Mouse (Mus musculus): ENCODE measurements at regions not wholly inside any gene's neighbourhood (a gene's known extent, or its start where the extent isn't known, plus 50 kb on each side); places are given as distances from the start of the nearest gene placed in this dataset.

DNA sequence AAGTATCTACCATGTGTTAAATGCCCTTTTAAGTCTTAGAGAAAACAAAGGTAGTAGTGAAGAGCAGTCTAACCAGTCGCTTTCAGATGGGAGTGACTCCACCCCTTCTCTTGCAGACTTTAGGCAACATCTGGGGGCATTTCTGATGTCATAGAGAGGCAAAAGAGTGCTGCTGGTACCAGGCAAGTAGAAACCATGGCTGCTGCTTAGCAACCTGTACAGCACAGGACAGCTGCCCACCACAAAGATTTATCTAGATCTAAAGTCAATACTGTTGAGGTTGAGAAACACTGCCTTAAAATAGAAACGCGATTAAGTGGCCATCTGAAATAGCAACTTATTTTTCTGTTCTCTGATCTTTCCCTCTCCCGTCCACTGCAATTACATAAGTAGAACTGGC is 178.8 kb downstream of the Rps29 start:
- Histone ChIP-seq H3K4me1 (ENCODE audit: control insufficient read depth, insufficient read depth, low read length) (no peaks in the 10 kb centered on the region), H3K27ac (ENCODE audit: insufficient read depth, low read length) (no peak overlapping the region), H3K4me3 (replicated peaks; ENCODE audit: insufficient read depth, low read depth, low read length) (no peak overlapping the region), H3K27me3 (ENCODE audit: control insufficient read depth, insufficient read depth, low read length) (no peaks in the 10 kb centered on the region; the same call in 1 of the 2 replicates)
- WGBS: 81% methylated on average over 4 of the region's 4 CpGs
- DNase-seq: no peak
- TF ChIP-seq CTCF (IDR thresholded peaks at IDR 0.05; ENCODE audit: borderline replicate concordance, insufficient read depth, low read depth, low read length) (no peak), POLR2A (IDR thresholded peaks at IDR 0.05; ENCODE audit: borderline replicate concordance, insufficient read depth, low read length) (no peak)

DNA sequence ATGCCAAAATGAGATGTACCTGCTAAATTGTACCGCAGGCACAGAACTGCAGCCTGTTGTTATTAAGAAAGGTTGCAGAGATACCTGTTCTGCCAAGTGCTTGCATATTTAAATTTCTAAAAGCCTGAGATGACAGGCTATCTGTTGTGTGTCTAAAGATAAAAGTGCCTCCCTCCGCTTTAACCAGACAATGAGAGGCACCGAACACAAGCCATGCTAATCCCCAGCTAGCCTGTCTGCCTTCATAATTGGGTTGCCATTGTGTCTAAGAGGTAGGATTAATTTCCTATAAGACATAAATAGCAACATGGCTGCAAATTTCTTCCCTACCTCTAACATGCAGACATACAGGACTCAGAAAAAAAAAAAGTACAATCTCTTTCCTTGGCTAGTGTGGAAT is 179.8 kb downstream of the Rps29 start:
- WGBS: 88% methylated on average over 3 of the region's 3 CpGs
- DNase-seq: no peak
- TF ChIP-seq POLR2A (IDR thresholded peaks at IDR 0.05; ENCODE audit: borderline replicate concordance, insufficient read depth, low read length) (no peak), CTCF (IDR thresholded peaks at IDR 0.05; ENCODE audit: borderline replicate concordance, insufficient read depth, low read depth, low read length) (no peak)
- no peaks in the 10 kb centered on the region; the same call in 1 of the 2 replicates for H3K27me3 ChIP-seq (ENCODE audit: control insufficient read depth, insufficient read depth, low read length)
- H3K4me1 ChIP-seq (ENCODE audit: control insufficient read depth, insufficient read depth, low read length): no peaks in the 10 kb centered on the region
- H3K27ac ChIP-seq (ENCODE audit: insufficient read depth, low read length): no peak overlapping the region
- H3K4me3 ChIP-seq (replicated peaks; ENCODE audit: insufficient read depth, low read depth, low read length): no peak overlapping the region

DNA sequence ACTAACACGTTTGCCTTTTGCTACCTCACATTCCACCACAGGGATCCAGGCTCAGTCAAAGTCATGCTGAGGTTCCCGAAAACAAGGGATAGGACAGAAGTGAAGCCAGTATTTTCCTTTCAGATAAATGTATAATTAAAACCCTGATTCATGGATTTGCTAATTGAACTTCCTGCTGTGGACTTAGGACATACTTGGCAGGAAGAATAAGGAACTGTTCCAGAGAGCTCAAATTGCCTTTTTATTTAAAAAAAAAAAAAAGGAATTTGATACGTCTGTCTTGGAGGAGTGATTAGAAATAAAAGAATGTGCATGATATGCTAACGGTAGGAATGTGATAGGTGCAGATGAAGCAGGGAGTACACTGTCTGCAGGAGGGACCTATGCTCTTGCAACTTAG is 181.7 kb downstream of the Rps29 start:
- Histone ChIP-seq H3K4me3 (replicated peaks; ENCODE audit: insufficient read depth, low read depth, low read length) (no peak overlapping the region), H3K27me3 (ENCODE audit: control insufficient read depth, insufficient read depth, low read length) (no peaks in the 10 kb centered on the region; the same call in 1 of the 2 replicates), H3K27ac (ENCODE audit: insufficient read depth, low read length) (no peak overlapping the region), H3K4me1 (ENCODE audit: control insufficient read depth, insufficient read depth, low read length) (no peaks in the 10 kb centered on the region)
- TF ChIP-seq POLR2A (IDR thresholded peaks at IDR 0.05; ENCODE audit: borderline replicate concordance, insufficient read depth, low read length) (no peak), CTCF (IDR thresholded peaks at IDR 0.05; ENCODE audit: borderline replicate concordance, insufficient read depth, low read depth, low read length) (no peak)
- DNase-seq: no peak
- 11% methylated on average over 4 of the region's 4 CpGs for WGBS

DNA sequence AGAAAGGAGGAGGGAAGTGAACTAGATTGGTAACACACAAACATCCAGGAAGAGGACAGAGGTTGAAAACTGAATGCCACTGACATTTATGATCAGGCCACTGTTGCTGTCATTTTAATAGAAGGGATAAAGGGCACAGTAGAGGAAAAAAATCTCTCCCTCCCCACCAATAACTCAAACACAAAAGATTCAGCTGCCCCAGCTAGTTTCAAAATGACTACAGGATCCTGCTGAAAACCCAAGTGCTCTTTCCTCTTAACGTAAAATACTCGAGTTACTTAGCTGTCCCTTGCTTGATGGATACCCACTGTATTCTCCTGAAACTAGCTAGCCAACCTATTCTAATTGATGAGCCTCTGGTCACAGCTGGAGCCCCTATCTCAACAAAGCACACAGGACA is 211.7 kb downstream of the Rps29 start:
- TF ChIP-seq POLR2A (IDR thresholded peaks at IDR 0.05; ENCODE audit: borderline replicate concordance, insufficient read depth, low read length) (no peak), CTCF (IDR thresholded peaks at IDR 0.05; ENCODE audit: borderline replicate concordance, insufficient read depth, low read depth, low read length) (no peak)
- H3K27me3 ChIP-seq (ENCODE audit: control insufficient read depth, insufficient read depth, low read length): no peaks in the 10 kb centered on the region
- WGBS: 90% methylated on average over 2 of the region's 2 CpGs

DNA sequence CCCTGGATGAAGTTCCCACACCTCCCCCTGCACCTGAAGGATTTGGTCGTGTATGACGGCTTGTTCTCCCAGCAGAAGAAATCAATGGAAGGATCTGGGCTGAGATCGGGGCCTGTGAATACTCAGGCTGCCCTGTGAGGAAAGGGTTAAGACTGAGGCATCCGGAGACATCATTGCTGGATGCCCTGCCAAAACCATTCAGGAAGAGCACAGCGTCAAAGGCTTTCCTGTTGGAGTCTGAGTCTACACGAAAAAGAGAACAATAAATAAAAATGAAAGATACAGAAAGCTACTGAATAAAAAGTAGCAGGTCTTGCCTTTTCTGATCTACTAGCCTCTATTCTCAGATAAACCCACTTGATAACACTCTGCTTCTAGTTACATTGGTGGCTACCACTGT is 248.4 kb downstream of the Rps29 start:
- TF ChIP-seq POLR2A (IDR thresholded peaks at IDR 0.05; ENCODE audit: borderline replicate concordance, insufficient read depth, low read length): no peak
- TF ChIP-seq CTCF (IDR thresholded peaks at IDR 0.05; ENCODE audit: borderline replicate concordance, insufficient read depth, low read depth, low read length): no peak
- WGBS: 28% methylated on average over 6 of the region's 6 CpGs
- Histone ChIP-seq H3K27me3 (ENCODE audit: control insufficient read depth, insufficient read depth, low read length) (no peaks in the 10 kb centered on the region), H3K4me3 (replicated peaks; ENCODE audit: insufficient read depth, low read depth, low read length) (no peak overlapping the region), H3K4me1 (ENCODE audit: control insufficient read depth, insufficient read depth, low read length) (no peaks in the 10 kb centered on the region), H3K27ac (ENCODE audit: insufficient read depth, low read length) (no peak overlapping the region)
- DNase-seq: no peak

More for the DNA sequence above, 211.7 kb downstream of the Rps29 start:
- no peaks in the 10 kb centered on the region for H3K4me1 ChIP-seq (ENCODE audit: control insufficient read depth, insufficient read depth, low read length)
- no peak for DNase-seq
- H3K4me3 ChIP-seq (replicated peaks; ENCODE audit: insufficient read depth, low read depth, low read length): no peak overlapping the region
- no peak overlapping the region for H3K27ac ChIP-seq (ENCODE audit: insufficient read depth, low read length)

DNA sequence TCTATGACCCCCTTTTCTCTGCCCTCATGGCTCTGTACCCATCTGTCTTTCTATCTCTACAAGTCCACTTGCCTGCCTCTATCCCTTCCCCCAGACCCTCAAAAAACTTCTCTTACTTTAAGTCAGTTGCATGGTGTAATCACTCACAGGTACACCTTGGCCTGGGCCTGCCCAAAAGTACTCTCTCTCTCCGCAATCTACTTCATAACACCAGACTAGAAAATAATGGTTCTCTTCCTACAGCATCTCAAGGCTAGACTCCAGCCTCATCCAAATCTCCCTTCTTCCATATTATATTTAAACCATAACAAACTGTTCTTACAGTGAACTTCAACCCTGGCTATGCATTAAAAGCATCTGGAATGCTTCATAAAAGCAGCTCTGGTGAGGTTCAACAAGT is 254.2 kb downstream of the Rps29 start:
- Histone ChIP-seq H3K27me3 (ENCODE audit: control insufficient read depth, insufficient read depth, low read length) (no peaks in the 10 kb centered on the region), H3K4me3 (replicated peaks; ENCODE audit: insufficient read depth, low read depth, low read length) (no peak overlapping the region), H3K4me1 (ENCODE audit: control insufficient read depth, insufficient read depth, low read length) (no peaks in the 10 kb centered on the region), H3K27ac (ENCODE audit: insufficient read depth, low read length) (no peak overlapping the region)
- no peak for DNase-seq
- 95% methylated on average over 1 of the region's 1 CpGs for WGBS
- TF ChIP-seq POLR2A (IDR thresholded peaks at IDR 0.05; ENCODE audit: borderline replicate concordance, insufficient read depth, low read length) (no peak), CTCF (IDR thresholded peaks at IDR 0.05; ENCODE audit: borderline replicate concordance, insufficient read depth, low read depth, low read length) (no peak)

DNA sequence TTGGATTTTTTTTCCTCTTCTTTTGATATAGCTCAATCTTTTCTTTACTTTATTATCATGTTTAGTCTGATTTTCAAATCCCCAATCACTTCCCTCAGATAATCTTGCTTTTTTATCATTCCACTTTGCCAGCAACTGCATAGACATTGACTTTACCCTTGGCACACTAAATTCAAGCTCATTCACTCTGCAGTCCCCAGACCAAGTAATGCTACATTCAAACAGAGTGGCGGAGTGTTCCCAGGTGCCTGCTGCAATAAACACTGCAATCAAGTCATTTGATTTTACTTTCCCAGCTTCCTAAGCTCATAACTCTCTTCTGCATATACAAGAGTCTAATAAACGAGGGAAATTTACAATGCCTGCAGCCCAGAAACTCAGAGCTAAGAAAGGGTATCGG is 269.8 kb downstream of the Rps29 start:
- Histone ChIP-seq H3K4me3 (replicated peaks; ENCODE audit: insufficient read depth, low read depth, low read length) (no peak overlapping the region), H3K27me3 (ENCODE audit: control insufficient read depth, insufficient read depth, low read length) (no peaks in the 10 kb centered on the region), H3K27ac (ENCODE audit: insufficient read depth, low read length) (no peak overlapping the region), H3K4me1 (ENCODE audit: control insufficient read depth, insufficient read depth, low read length) (no peaks in the 10 kb centered on the region)
- no peak for TF ChIP-seq POLR2A (IDR thresholded peaks at IDR 0.05; ENCODE audit: borderline replicate concordance, insufficient read depth, low read length)
- TF ChIP-seq CTCF (IDR thresholded peaks at IDR 0.05; ENCODE audit: borderline replicate concordance, insufficient read depth, low read depth, low read length): no peak
- WGBS: 93% methylated on average over 3 of the region's 3 CpGs
- DNase-seq: no peak

DNA sequence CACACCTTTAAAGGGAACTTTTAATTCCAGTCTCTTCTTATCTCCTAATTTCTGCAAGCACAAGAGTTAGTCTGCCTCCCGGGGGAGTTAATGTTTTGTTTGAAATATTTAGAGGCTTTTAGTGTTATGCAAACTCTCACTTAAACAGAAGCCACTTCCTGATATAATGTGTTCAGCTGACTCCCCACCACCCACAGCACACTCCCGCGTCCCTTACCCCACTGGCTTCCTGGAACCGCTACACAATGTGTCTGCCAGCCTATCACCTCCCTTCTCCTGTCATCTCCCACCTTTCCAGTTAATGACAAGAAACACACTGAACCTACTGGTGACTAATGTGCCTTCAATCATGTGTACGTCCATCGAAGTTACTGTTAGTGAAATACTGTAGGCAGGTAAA is 276.5 kb downstream of the Rps29 start:
- H3K4me3 ChIP-seq (replicated peaks; ENCODE audit: insufficient read depth, low read depth, low read length): no peak overlapping the region
- WGBS: 92% methylated on average over 6 of the region's 6 CpGs
- TF ChIP-seq CTCF (IDR thresholded peaks at IDR 0.05; ENCODE audit: borderline replicate concordance, insufficient read depth, low read depth, low read length): no peak
- no peak for TF ChIP-seq POLR2A (IDR thresholded peaks at IDR 0.05; ENCODE audit: borderline replicate concordance, insufficient read depth, low read length)
- no peak overlapping the region for H3K27ac ChIP-seq (ENCODE audit: insufficient read depth, low read length)
- DNase-seq: no peak
- H3K27me3 ChIP-seq (ENCODE audit: control insufficient read depth, insufficient read depth, low read length): no peaks in the 10 kb centered on the region
- no peaks in the 10 kb centered on the region for H3K4me1 ChIP-seq (ENCODE audit: control insufficient read depth, insufficient read depth, low read length)

Data from cerebellum, adult 2 months (tissue).